ENCODE assay signal across 18 mouse cellular contexts in the genomic region with DNA sequence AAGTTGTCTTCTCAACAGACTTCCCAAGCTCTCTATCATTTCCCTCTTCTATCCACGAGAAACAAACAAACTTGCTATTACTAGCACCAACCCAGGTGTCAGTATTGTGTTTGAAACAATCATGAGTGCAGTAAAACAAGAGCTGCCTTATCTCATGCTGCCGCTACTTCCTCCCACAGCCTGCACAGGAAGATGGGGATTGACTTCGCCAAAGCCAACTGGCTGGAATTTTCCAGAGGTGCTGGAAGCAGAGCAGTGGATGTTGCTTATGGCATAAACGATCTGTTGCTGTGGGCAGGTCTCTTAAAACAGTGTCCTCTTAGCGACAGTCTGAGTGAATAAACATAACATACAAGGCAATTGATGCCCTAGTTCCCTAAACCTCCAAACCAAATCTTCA. TPM values are rescaled to one million over a fixed set of nuclear protein-coding genes. Genes with fewer than 3 reads are reported as not detected.
DNase-seq lines count a peak whose midpoint lies in the region; ATAC-seq and TF ChIP-seq lines count a peak whose summit lies in the region.
"Had no signal": no experiment of that assay in that cellular context is flagged by ENCODE, and none has a peak within 500 bp of the region (broad histone marks: within the 10 kb centered on the region; RNA-seq: fewer than 3 reads in every experiment).

No protein-coding gene starts in this region.

- no peaks in the 10 kb centered on the region for H3K27me3 ChIP-seq in kidney, adult 2 months (replicated peaks; ENCODE audit: control insufficient read depth, insufficient read depth, low read length)
- no peaks in the 10 kb centered on the region for H3K27me3 ChIP-seq in kidney, embryonic 14.5 days (ENCODE audit: control insufficient read depth, insufficient read depth, low read length)
- no peaks in the 10 kb centered on the region for H3K27me3 ChIP-seq in heart, postnatal 0 days (ENCODE audit: control insufficient read depth, insufficient read depth, low read length)
- H3K27me3 ChIP-seq in intestine, embryonic 15.5 days (replicated peaks) = no peaks in the 10 kb centered on the region
- H3K27me3 ChIP-seq: heart, embryonic 13.5 days had no signal

- peak; percentile 51 for DNase-seq in kidney, adult 2 months
- peak; percentile 34 for DNase-seq in MEL-GATA-1-ER (ENCODE audit: extremely low read depth, low read depth)
- peak; percentile 35 for DNase-seq in heart, postnatal 0 days (ENCODE audit: low spot score)
- DNase-seq in lung, postnatal 25 days (ENCODE audit: low spot score) = peak; percentile 37
- no peak for DNase-seq in B cell, adult 2 months
- no peak for DNase-seq in cerebellum, adult 18-20 months
- DNase-seq: adrenal gland, postnatal 10 days; cerebellum, adult 8-10 months; layer of hippocampus, adult 9-11 months; liver, postnatal 0 days; midbrain, embryonic 14.5 days; right cerebral cortex, postnatal 25 days had no signal

- TF ChIP-seq CTCF in kidney, adult 2 months (conservative IDR thresholded peaks at IDR 0.05; ENCODE audit: insufficient read depth, insufficient read length, low read depth, low read length) = no peak
- TF ChIP-seq CTCF in heart, postnatal 0 days (IDR thresholded peaks at IDR 0.05; ENCODE audit: low read depth) = no peak

- peak; percentile 63; the same call in 1 of the 2 replicates for TF ChIP-seq EP300 in heart, postnatal 0 days (IDR thresholded peaks at IDR 0.05; ENCODE audit: low read depth)

- WGBS in kidney, adult 2 months = 50% methylated on average over 5 of the region's 5 CpGs
- WGBS in kidney, embryonic 14.5 days = 59% methylated on average over 5 of the region's 5 CpGs
- 24% methylated on average over 5 of the region's 5 CpGs for WGBS in heart, postnatal 0 days
- WGBS in intestine, embryonic 15.5 days = 51% methylated on average over 5 of the region's 5 CpGs

- no peaks in the 10 kb centered on the region for H3K36me3 ChIP-seq in kidney, adult 2 months (ENCODE audit: control insufficient read depth, insufficient read depth, low read length)
- no peaks in the 10 kb centered on the region for H3K36me3 ChIP-seq in kidney, embryonic 14.5 days (ENCODE audit: control insufficient read depth, insufficient read depth, low read length)
- no peaks in the 10 kb centered on the region for H3K36me3 ChIP-seq in heart, postnatal 0 days (replicated peaks; ENCODE audit: control insufficient read depth, insufficient read depth, low read length)
- H3K36me3 ChIP-seq in intestine, embryonic 15.5 days = no peaks in the 10 kb centered on the region
- H3K36me3 ChIP-seq: forebrain, embryonic 10.5 days; heart, embryonic 13.5 days; limb, embryonic 15.5 days had no signal

- H3K4me2 ChIP-seq in kidney, embryonic 14.5 days (replicated peaks; ENCODE audit: low read depth, low read length) = no peak overlapping the region
- H3K4me2 ChIP-seq in heart, postnatal 0 days (ENCODE audit: low read depth, low read length) = no peak overlapping the region
- H3K4me2 ChIP-seq in intestine, embryonic 15.5 days (replicated peaks) = no peak overlapping the region
- H3K4me2 ChIP-seq: heart, embryonic 13.5 days; hindbrain, embryonic 14.5 days; limb, embryonic 15.5 days had no signal

- no peak overlapping the region for H3K9ac ChIP-seq in kidney, embryonic 14.5 days (ENCODE audit: low read depth, low read length)
- no peak overlapping the region for H3K9ac ChIP-seq in heart, postnatal 0 days (replicated peaks; ENCODE audit: low read depth, low read length)
- H3K9ac ChIP-seq in intestine, embryonic 15.5 days = no peak overlapping the region
- H3K9ac ChIP-seq: heart, embryonic 13.5 days; hindbrain, embryonic 14.5 days; limb, embryonic 15.5 days; liver, postnatal 0 days had no signal

- no peak for ATAC-seq in kidney, embryonic 14.5 days (ENCODE audit: low FRiP score, low TSS enrichment)
- ATAC-seq in heart, postnatal 0 days (ENCODE audit: insufficient read depth, low read depth) = no peak
- no peak for ATAC-seq in intestine, embryonic 15.5 days
- ATAC-seq: liver, postnatal 0 days had no signal

- no peak for TF ChIP-seq POLR2A in kidney, adult 2 months (IDR thresholded peaks at IDR 0.05; ENCODE audit: low read depth, low read length)

- H3K4me1 ChIP-seq in kidney, adult 2 months (ENCODE audit: control insufficient read depth, insufficient read depth, low read length) = no peaks in the 10 kb centered on the region
- H3K4me1 ChIP-seq in kidney, embryonic 14.5 days (ENCODE audit: control insufficient read depth, insufficient read depth, low read length) = no peaks in the 10 kb centered on the region
- H3K4me1 ChIP-seq in heart, postnatal 0 days (ENCODE audit: control insufficient read depth, insufficient read depth) = no peaks in the 10 kb centered on the region
- no peaks in the 10 kb centered on the region for H3K4me1 ChIP-seq in intestine, embryonic 15.5 days (replicated peaks)

- H3K27ac ChIP-seq in kidney, adult 2 months (ENCODE audit: insufficient read depth, low read depth, low read length) = no peak overlapping the region
- H3K27ac ChIP-seq in kidney, embryonic 14.5 days (ENCODE audit: low read depth, low read length) = no peak overlapping the region
- H3K27ac ChIP-seq in heart, postnatal 0 days (ENCODE audit: low read depth) = no peak overlapping the region
- no peak overlapping the region for H3K27ac ChIP-seq in intestine, embryonic 15.5 days
- H3K27ac ChIP-seq: forebrain, embryonic 10.5 days; heart, embryonic 13.5 days; hindbrain, embryonic 14.5 days; limb, embryonic 15.5 days had no signal

- no peaks in the 10 kb centered on the region for H3K9me3 ChIP-seq in kidney, embryonic 14.5 days (ENCODE audit: control insufficient read depth, low read length)
- H3K9me3 ChIP-seq in heart, postnatal 0 days (replicated peaks; ENCODE audit: control insufficient read depth, low read length) = no peaks in the 10 kb centered on the region
- H3K9me3 ChIP-seq in intestine, embryonic 15.5 days = no peaks in the 10 kb centered on the region
- H3K9me3 ChIP-seq: forebrain, embryonic 10.5 days; heart, embryonic 13.5 days; limb, embryonic 15.5 days had no signal

- no peak overlapping the region for H3K4me3 ChIP-seq in kidney, adult 2 months (ENCODE audit: insufficient read depth, low read depth, low read length)
- H3K4me3 ChIP-seq in kidney, embryonic 14.5 days (ENCODE audit: low read length) = no peak overlapping the region
- no peak overlapping the region for H3K4me3 ChIP-seq in heart, postnatal 0 days (ENCODE audit: low read depth, low read length)
- no peak overlapping the region for H3K4me3 ChIP-seq in intestine, embryonic 15.5 days (replicated peaks)
- H3K4me3 ChIP-seq: forebrain, embryonic 10.5 days; heart, embryonic 13.5 days; limb, embryonic 15.5 days had no signal

RNA-seq across cellular contexts. Expression of a gene that starts 4.4 kb away (rescaled TPM):
- 1.5 and 2.4 TPM in 2 replicates for polyA plus RNA-seq in kidney, adult 2 months (2012; rRNA removed)
- 37.4 and 46.5 TPM in 2 replicates for polyA plus RNA-seq in kidney, embryonic 14.5 days (2014; fragmentation: Nextera tagmentation; extraction: Ambion mirVana)
- total RNA-seq in heart, postnatal 0 days (2014; rRNA removed; ENCODE audit: low replicate concordance) = 3.5 and 8.0 TPM in 2 replicates
- polyA plus RNA-seq in heart, postnatal 0 days (2015; fragmentation: Nextera tagmentation; extraction: Ambion mirVana) = 12.6 and 13.3 TPM in 2 replicates
- polyA plus RNA-seq in intestine, embryonic 15.5 days (2015; fragmentation: Nextera tagmentation; extraction: Ambion mirVana) = 35.2 and 43.0 TPM in 2 replicates

RNA-seq across cellular contexts. Expression of a gene that starts 6.8 kb away (rescaled TPM):
- 112 and 123 TPM in 2 replicates for polyA plus RNA-seq in kidney, adult 2 months (2012; rRNA removed)
- 123 and 132 TPM in 2 replicates for polyA plus RNA-seq in kidney, embryonic 14.5 days (2014; fragmentation: Nextera tagmentation; extraction: Ambion mirVana)
- total RNA-seq in heart, postnatal 0 days (2014; rRNA removed; ENCODE audit: low replicate concordance) = 58.5 and 70.1 TPM in 2 replicates
- polyA plus RNA-seq in heart, postnatal 0 days (2015; fragmentation: Nextera tagmentation; extraction: Ambion mirVana) = 104 and 110 TPM in 2 replicates
- 109 and 113 TPM in 2 replicates for polyA plus RNA-seq in intestine, embryonic 15.5 days (2015; fragmentation: Nextera tagmentation; extraction: Ambion mirVana)

Comparison
In these comparisons a context has a peak if more than half of its experiments do, and no peak if none do; other contexts are left out.
1. DNase-seq: peak in kidney, adult 2 months (single experiment), MEL-GATA-1-ER (single experiment), heart, postnatal 0 days (single experiment) and lung, postnatal 25 days (single experiment); none in B cell, adult 2 months (0 of 2) and cerebellum, adult 18-20 months (0 of 2).